Mouse (Mus musculus): ENCODE results near the gene Bod1.

- TF ChIP-seq EP300 (IDR thresholded peaks at IDR 0.05; ENCODE audit: low read depth) (peak; percentile 48; the same call in 1 of the 2 replicates), CTCF (IDR thresholded peaks at IDR 0.05; ENCODE audit: low read depth) (no peak)
Measured at GRCm38 (mm10) chr11:31676661-31677252, 5.1 kb upstream of the Bod1 start.
